Mouse (Mus musculus): ENCODE measurements around the gene Ints7.

DNA sequence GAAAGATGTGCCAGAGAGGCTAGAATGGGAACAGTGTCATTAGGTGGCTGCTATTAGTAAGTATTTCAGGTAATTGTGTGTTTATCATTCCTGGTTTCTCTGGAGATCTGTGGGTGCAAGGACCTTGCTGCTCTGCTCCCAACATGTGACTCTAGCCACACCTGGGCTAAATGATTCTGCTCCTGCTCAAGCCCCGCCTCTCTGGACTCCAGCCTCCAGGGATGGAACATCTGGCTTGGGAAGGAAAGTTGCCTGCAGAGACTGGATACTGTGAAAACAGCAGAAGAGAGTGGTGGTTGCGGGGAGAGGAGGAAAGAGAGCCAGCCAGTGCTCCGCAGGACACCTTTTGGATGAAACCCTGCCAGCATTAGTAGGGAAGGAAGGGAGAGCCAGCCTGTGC lies 84.0 kb downstream of the Ints7 start:
- TF ChIP-seq CTCF (conservative IDR thresholded peaks at IDR 0.05; ENCODE audit: insufficient read depth, insufficient read length, low read depth, low read length): no peak
- TF ChIP-seq POLR2A (IDR thresholded peaks at IDR 0.05; ENCODE audit: low read depth, low read length): no peak
